ENCODE assay signal across 8 mouse cellular contexts in genomic region chr11:75531469-75532242, GRCm38 (mm10). TPM values are rescaled to one million over a fixed set of nuclear protein-coding genes. Genes with fewer than 3 reads are reported as not detected.
DNase-seq lines count a peak whose midpoint lies in the region; ATAC-seq and TF ChIP-seq lines count a peak whose summit lies in the region.

Slc43a2 (plus strand) TSS chr11:75531694.

- TF ChIP-seq CTCF in bone marrow, adult 2 months (IDR thresholded peaks at IDR 0.05; ENCODE audit: control insufficient read depth, insufficient read depth, low read length): 0 out of 2 replicates have a peak, but pooled peaks have one; percentile 1

- peak within 1 kb of the TSS; percentile 77 for H3K27ac ChIP-seq in bone marrow, adult 2 months (ENCODE audit: control insufficient read depth, insufficient read depth, low read depth, low read length, poor library complexity)
- H3K27ac ChIP-seq in embryonic facial prominence, embryonic 15.5 days (replicated peaks): peak within 1 kb of the TSS; percentile 86
- peak within 1 kb of the TSS; percentile 85 for H3K27ac ChIP-seq in kidney, embryonic 14.5 days (ENCODE audit: low read depth, low read length)
- peak within 1 kb of the TSS; percentile 84 for H3K27ac ChIP-seq in limb, embryonic 15.5 days

- H3K36me3 ChIP-seq in embryonic facial prominence, embryonic 15.5 days: no peaks in the 10 kb centered on the region
- H3K36me3 ChIP-seq in kidney, embryonic 14.5 days (ENCODE audit: control insufficient read depth, insufficient read depth, low read length): no peaks in the 10 kb centered on the region
- H3K36me3 ChIP-seq in limb, embryonic 15.5 days: no peaks in the 10 kb centered on the region

- ATAC-seq in embryonic facial prominence, embryonic 15.5 days (ENCODE audit: insufficient number of reproducible peaks, low FRiP score, low TSS enrichment, low read depth): peak; percentile 90
- peak; percentile 92 for ATAC-seq in kidney, embryonic 14.5 days (ENCODE audit: low FRiP score, low TSS enrichment)
- peak; percentile 91 for ATAC-seq in limb, embryonic 15.5 days (ENCODE audit: insufficient number of reproducible peaks, low FRiP score, low TSS enrichment, low read depth)

- H3K4me1 ChIP-seq in bone marrow, adult 2 months (ENCODE audit: control insufficient read depth, insufficient read depth, low read length): peaks cover 1% of the 10 kb centered on the region; the same call in 1 of the 2 replicates
- H3K4me1 ChIP-seq in embryonic facial prominence, embryonic 15.5 days: peaks cover 18% of the 10 kb centered on the region
- peaks cover 18% of the 10 kb centered on the region for H3K4me1 ChIP-seq in kidney, embryonic 14.5 days (ENCODE audit: control insufficient read depth, insufficient read depth, low read length)
- H3K4me1 ChIP-seq in limb, embryonic 15.5 days: peaks cover 15% of the 10 kb centered on the region

- TF ChIP-seq POLR2A in bone marrow, adult 2 months (IDR thresholded peaks at IDR 0.05; ENCODE audit: borderline replicate concordance, control insufficient read depth, low read depth, low read length): peak; percentile 30; the same call in 1 of the 2 replicates

- no peaks in the 10 kb centered on the region for H3K27me3 ChIP-seq in embryonic facial prominence, embryonic 15.5 days
- no peaks in the 10 kb centered on the region for H3K27me3 ChIP-seq in kidney, embryonic 14.5 days (ENCODE audit: control insufficient read depth, insufficient read depth, low read length)
- H3K27me3 ChIP-seq in limb, embryonic 15.5 days: no peaks in the 10 kb centered on the region

- H3K4me2 ChIP-seq in embryonic facial prominence, embryonic 15.5 days (replicated peaks): peak within 1 kb of the TSS; percentile 99
- peak within 1 kb of the TSS; percentile 96 for H3K4me2 ChIP-seq in kidney, embryonic 14.5 days (replicated peaks; ENCODE audit: low read depth, low read length)
- peak within 1 kb of the TSS; percentile 98 for H3K4me2 ChIP-seq in limb, embryonic 15.5 days

- H3K9ac ChIP-seq in embryonic facial prominence, embryonic 15.5 days: peak within 1 kb of the TSS; percentile 63
- peak within 1 kb of the TSS; percentile 68 for H3K9ac ChIP-seq in kidney, embryonic 14.5 days (ENCODE audit: low read depth, low read length)
- peak within 1 kb of the TSS; percentile 37 for H3K9ac ChIP-seq in limb, embryonic 15.5 days

- peak within 1 kb of the TSS; percentile 72 for H3K4me3 ChIP-seq in bone marrow, adult 2 months (replicated peaks; ENCODE audit: control insufficient read depth, low read depth, low read length)
- peak within 1 kb of the TSS; percentile 64 for H3K4me3 ChIP-seq in embryonic facial prominence, embryonic 15.5 days (replicated peaks)
- H3K4me3 ChIP-seq in kidney, embryonic 14.5 days (ENCODE audit: low read length): peak within 1 kb of the TSS; percentile 59
- peak within 1 kb of the TSS; percentile 62 for H3K4me3 ChIP-seq in limb, embryonic 15.5 days

- no peaks in the 10 kb centered on the region for H3K9me3 ChIP-seq in embryonic facial prominence, embryonic 15.5 days (replicated peaks)
- H3K9me3 ChIP-seq in kidney, embryonic 14.5 days (ENCODE audit: control insufficient read depth, low read length): no peaks in the 10 kb centered on the region
- no peaks in the 10 kb centered on the region for H3K9me3 ChIP-seq in limb, embryonic 15.5 days

- under 1% methylated on average over 62 of the region's 62 CpGs for WGBS in bone marrow, adult 2 months
- WGBS in embryonic facial prominence, embryonic 15.5 days: under 1% methylated on average over 62 of the region's 62 CpGs
- WGBS in kidney, embryonic 14.5 days: under 1% methylated on average over 61 of the region's 62 CpGs
- under 1% methylated on average over 62 of the region's 62 CpGs for WGBS in limb, embryonic 15.5 days

- peak; percentile 95 for DNase-seq in 416B (ENCODE audit: low read depth)
- peak; percentile 94 to 97 for DNase-seq in heart, adult 9 months (ENCODE audit: low spot score in 2 of 2)
- peak; percentile 66 to 79 for DNase-seq in monocyte, adult 2 months (ENCODE audit: low read depth in 1 of 2, low spot score in 2 of 2)
- peak; percentile 93 for DNase-seq in spleen, postnatal 36 days (ENCODE audit: low spot score in 2 of 2)

RNA-seq across cellular contexts. Expression of gene Slc43a2, which starts in this region (rescaled TPM):
- 16.6 and 20.4 TPM in 2 replicates for polyA plus RNA-seq in bone marrow, adult 2 months (2011; ENCODE audit: insufficient read depth, insufficient read length, low replicate concordance, missing spikeins)
- 5.5 and 5.7 TPM in 2 replicates for polyA plus RNA-seq in embryonic facial prominence, embryonic 15.5 days (2015; fragmentation: Nextera tagmentation; extraction: Ambion mirVana)
- polyA plus RNA-seq in kidney, embryonic 14.5 days (2014; fragmentation: Nextera tagmentation; extraction: Ambion mirVana): 3.5 and 6.0 TPM in 2 replicates
- 2.6 and 3.6 TPM in 2 replicates for polyA plus RNA-seq in limb, embryonic 15.5 days (2015; fragmentation: Nextera tagmentation; extraction: Ambion mirVana)

Comparison
In these comparisons a context has a peak if more than half of its experiments do, and no peak if none do; other contexts are left out.
1. Peak in every context shown above with its lines: DNase-seq, ATAC-seq, H3K4me3 ChIP-seq and H3K27ac ChIP-seq.